Mouse (Mus musculus) olfactory bulb, adult 2 months (tissue): ENCODE results near the gene Mmp28. TPM values are rescaled to one million over a fixed set of nuclear protein-coding genes. Genes with fewer than 3 reads are reported as not detected.

ENCODE experiments used
- H3K27ac ChIP-seq: fragments of 200-500 bp; 2 replicates; pipeline ENCODE4 v1.5.1; 2012; ENCODE audit warnings: low read depth, low read length; ENCODE audit not compliant: insufficient read depth
- H3K4me1 ChIP-seq: fragments of 200-500 bp; 2 replicates; pipeline ENCODE4 v1.6.1; 2012; ENCODE audit warnings: low read length; ENCODE audit not compliant: control insufficient read depth, insufficient read depth
- H3K4me3 ChIP-seq: fragments of 200-500 bp; 2 replicates; pipeline ENCODE4 v1.5.1; 2012; ENCODE audit warnings: mild to moderate bottlenecking, low read depth, low read length, moderate library complexity; ENCODE audit not compliant: insufficient read depth
- CTCF ChIP-seq: fragments of 200-500 bp; IDR thresholded peaks from 2 replicates; pipeline ENCODE4 v1.5.1; 2012; ENCODE audit warnings: low read depth, mild to moderate bottlenecking, low read length, moderate library complexity; ENCODE audit not compliant: insufficient read depth
- POLR2A ChIP-seq: fragments of 200-500 bp; IDR thresholded peaks from 2 replicates; pipeline ENCODE4 v1.6.1; 2012; ENCODE audit warnings: mild to moderate bottlenecking, low read depth, low read length, moderate library complexity; ENCODE audit not compliant: insufficient read depth
- WGBS: fragments of 180-500 bp; shearing (Covaris S2); methylation state at CpG from one replicate; pipeline ENCODE4 v1.1.7; 2018; 5-methylcytosine and 5-hydroxymethylcytosine counted together
- polyA plus RNA-seq: library from polyadenylated mRNA; stranded (reverse); fragments of >200 nt; gene quantifications from 2 replicates; pipeline ENCODE4 v1.2.4, GENCODE M21; 2012; ENCODE audit warnings: low replicate concordance; ENCODE audit not compliant: missing spikeins, insufficient read depth, insufficient read length

Mmp28 gene
- polyA plus RNA-seq, 1 experiment = not detected

GRCm38 (mm10) chr11:83440081-83441064, 22.5 kb downstream of the Mmp28 start:
- H3K4me3 ChIP-seq = peak overlapping the region; percentile 73
- peaks cover 16% of the 10 kb centered on the region for H3K4me1 ChIP-seq
- under 1% methylated on average over 72 of the region's 75 CpGs for WGBS
- H3K27ac ChIP-seq = no peak overlapping the region
- peak; percentile 22; the same call in 1 of the 2 replicates for TF ChIP-seq POLR2A
- peak; percentile 86 for TF ChIP-seq CTCF

- WGBS = 26% methylated on average over 11 of the region's 11 CpGs
- TF ChIP-seq CTCF (no peak), POLR2A (no peak)
- H3K4me3 ChIP-seq = no peak overlapping the region; the same call in 1 of the 2 replicates
- H3K27ac ChIP-seq = no peak overlapping the region
- peaks cover 11% of the 10 kb centered on the region for H3K4me1 ChIP-seq
These were observed 23.3 kb downstream of the Mmp28 start for GRCm38 (mm10) chr11:83439426-83440060.

GRCm38 (mm10) chr11:83437377-83437776, 25.5 kb downstream of the Mmp28 start, which contains the start of gene 1700020L24Rik:
TSS of gene 1700020L24Rik (plus strand) at chr11:83437677.
- WGBS = 88% methylated on average over 1 of the region's 1 CpGs
- Histone ChIP-seq H3K4me1 (peaks cover 4% of the 10 kb centered on the region), H3K27ac (no peak within 1 kb of the TSS), H3K4me3 (no peak within 1 kb of the TSS)
- TF ChIP-seq POLR2A (no peak), CTCF (no peak)

- H3K27ac ChIP-seq = no peak overlapping the region
- H3K4me3 ChIP-seq = no peak overlapping the region
- 91% methylated on average over 2 of the region's 2 CpGs for WGBS
- peaks cover 14% of the 10 kb centered on the region for H3K4me1 ChIP-seq
- TF ChIP-seq CTCF (no peak), POLR2A (no peak)
These were observed 30.3 kb downstream of the Mmp28 start for GRCm38 (mm10) chr11:83432533-83432932.

- Histone ChIP-seq H3K4me3 (no peak within 1 kb of the TSS), H3K27ac (no peak within 1 kb of the TSS), H3K4me1 (peaks cover 22% of the 10 kb centered on the region)
- TF ChIP-seq CTCF (no peak), POLR2A (no peak)
- 62% methylated on average over 5 of the region's 5 CpGs for WGBS
These were observed 33.5 kb downstream of the Mmp28 start, which contains the start of gene Gas2l2 for GRCm38 (mm10) chr11:83429355-83429754. TSS of gene Gas2l2 (minus strand) at chr11:83429455.

- Histone ChIP-seq H3K4me3 (peak overlapping the region; percentile 21), H3K27ac (no peak overlapping the region), H3K4me1 (peaks cover 22% of the 10 kb centered on the region)
- 41% methylated on average over 17 of the region's 17 CpGs for WGBS
- TF ChIP-seq CTCF = no peak
- no peak for TF ChIP-seq POLR2A
These were observed 35.9 kb downstream of the Mmp28 start for GRCm38 (mm10) chr11:83426964-83427363.

GRCm38 (mm10) chr11:83424681-83425080, 38.2 kb downstream of the Mmp28 start:
- H3K27ac ChIP-seq = no peak overlapping the region
- 8% methylated on average over 8 of the region's 8 CpGs for WGBS
- TF ChIP-seq POLR2A (no peak), CTCF (peak; percentile 82)
- peaks cover 26% of the 10 kb centered on the region for H3K4me1 ChIP-seq
- no peak overlapping the region for H3K4me3 ChIP-seq

- Histone ChIP-seq H3K4me3 (no peak overlapping the region), H3K4me1 (peaks cover 43% of the 10 kb centered on the region), H3K27ac (no peak overlapping the region)
- TF ChIP-seq POLR2A (no peak), CTCF (no peak)
- 21% methylated on average over 9 of the region's 9 CpGs for WGBS
These were observed 41.6 kb downstream of the Mmp28 start for GRCm38 (mm10) chr11:83421305-83421704.

GRCm38 (mm10) chr11:83420338-83420737, 42.5 kb downstream of the Mmp28 start:
- TF ChIP-seq POLR2A (no peak), CTCF (no peak)
- Histone ChIP-seq H3K27ac (no peak overlapping the region), H3K4me3 (no peak overlapping the region), H3K4me1 (peaks cover 51% of the 10 kb centered on the region)
- WGBS = 23% methylated on average over 4 of the region's 4 CpGs
